Mouse (Mus musculus) ES-Bruce4 (cell line): Measurements from ENCODE around the gene Ulk2. TPM values are rescaled to one million over a fixed set of nuclear protein-coding genes. Genes with fewer than 3 reads are reported as not detected.
A peak's percentile ranks its signal among the peaks of the same experiment; 100 is the strongest.

Experiments
- H3K27ac ChIP-seq: 2 replicates; pipeline ENCODE4 v1.5.1; 2012; ENCODE audit warnings: low read length, inconsistent platforms; ENCODE audit not compliant: insufficient read depth
- H3K27me3 ChIP-seq: 2 replicates; pipeline ENCODE4 v1.6.1; 2012; ENCODE audit warnings: mild to moderate bottlenecking, low read length, inconsistent platforms; ENCODE audit not compliant: control insufficient read depth, poor library complexity, insufficient read depth, severe bottlenecking
- H3K36me3 ChIP-seq: 2 replicates; pipeline ENCODE4 v1.6.1; 2012; ENCODE audit warnings: inconsistent platforms, mild to moderate bottlenecking, low read length, moderate library complexity; ENCODE audit not compliant: control insufficient read depth, poor library complexity, insufficient read depth, severe bottlenecking
- H3K4me1 ChIP-seq: one replicate; pipeline ENCODE4 v1.8.1; 2011; ENCODE audit warnings: low read length; ENCODE audit not compliant: control insufficient read depth, insufficient read depth
- H3K4me3 ChIP-seq: 2 replicates; pipeline ENCODE4 v1.5.1; 2011; ENCODE audit warnings: low read depth, mild to moderate bottlenecking, low read length
- H3K9ac ChIP-seq: 2 replicates; pipeline ENCODE4 v1.6.1; 2012; ENCODE audit warnings: low read depth, mild to moderate bottlenecking, inconsistent platforms; ENCODE audit not compliant: poor library complexity, severe bottlenecking
- H3K9me3 ChIP-seq: replicated peaks from 2 replicates; pipeline ENCODE4 v1.6.1; 2012; ENCODE audit warnings: mild to moderate bottlenecking, low read length, inconsistent platforms; ENCODE audit not compliant: control insufficient read depth, poor library complexity, insufficient read depth, severe bottlenecking
- CTCF ChIP-seq: IDR thresholded peaks from one replicate; pipeline ENCODE4 v1.8.1; 2011; ENCODE audit warnings: low read depth, low read length
- EP300 ChIP-seq: IDR thresholded peaks from 2 replicates; pipeline ENCODE4 v1.6.1; 2011; ENCODE audit warnings: low read depth, low read length; ENCODE audit not compliant: insufficient read depth
- POLR2A ChIP-seq: IDR thresholded peaks from one replicate; pipeline ENCODE4 v1.8.1; 2011; ENCODE audit warnings: low read length; ENCODE audit not compliant: insufficient read depth
- polyA plus RNA-seq: library from polyadenylated mRNA; stranded (reverse); fragments of >200 nt; gene quantifications from 2 replicates; pipeline ENCODE4 v1.2.4, GENCODE M21; 2011; ENCODE audit warnings: low read depth; ENCODE audit not compliant: missing spikeins, insufficient read depth, insufficient read length

Ulk2 gene
- 8.2 and 10.8 TPM in 2 replicates for polyA plus RNA-seq

GRCm38 (mm10) chr11:61854988-61855411 lies at the start of gene Ulk2:
Gene Ulk2 (minus strand): TSS chr11:61855073.
- TF ChIP-seq POLR2A (peak; percentile 77), CTCF (no peak), EP300 (0 out of 2 replicates have a peak, but pooled peaks have one; percentile 58)
- Histone ChIP-seq H3K9me3 (no peaks in the 10 kb centered on the region), H3K9ac (peak within 1 kb of the TSS; percentile 73), H3K4me1 (no peaks in the 10 kb centered on the region), H3K27me3 (peaks cover 1% of the 10 kb centered on the region), H3K4me3 (peak within 1 kb of the TSS; percentile 77), H3K27ac (no peak within 1 kb of the TSS), H3K36me3 (no peaks in the 10 kb centered on the region)

DNA sequence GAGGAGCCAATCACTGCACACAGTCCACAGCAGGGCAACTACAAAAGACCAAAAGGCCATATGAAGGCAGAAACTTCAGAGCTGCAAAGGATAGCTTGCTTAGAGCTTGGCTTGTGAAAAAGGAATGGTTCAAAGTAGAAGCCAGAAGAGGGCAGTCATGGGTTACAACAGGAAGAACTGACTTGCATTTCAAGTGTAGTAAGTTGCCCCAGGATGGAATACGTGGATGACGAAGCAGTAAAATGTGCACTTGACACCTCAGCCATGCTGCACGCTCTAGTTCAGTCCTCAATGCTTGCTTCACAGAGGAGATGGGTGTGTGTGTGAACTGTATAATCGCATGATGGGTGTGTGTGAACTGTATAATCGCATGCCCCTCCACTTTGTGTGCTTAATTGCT lies 27.3 kb upstream of the Ulk2 start:
- H3K36me3 ChIP-seq = peaks cover 28% of the 10 kb centered on the region
- H3K27ac ChIP-seq = no peak overlapping the region
- no peak overlapping the region for H3K4me3 ChIP-seq
- H3K4me1 ChIP-seq = no peaks in the 10 kb centered on the region
- no peak overlapping the region for H3K9ac ChIP-seq
- no peaks in the 10 kb centered on the region for H3K27me3 ChIP-seq
- no peaks in the 10 kb centered on the region for H3K9me3 ChIP-seq
- TF ChIP-seq CTCF (no peak), EP300 (no peak), POLR2A (no peak)

- no peak overlapping the region for H3K4me3 ChIP-seq
- no peaks in the 10 kb centered on the region for H3K4me1 ChIP-seq
- TF ChIP-seq EP300 = no peak
- no peak for TF ChIP-seq CTCF
- no peak for TF ChIP-seq POLR2A
- no peak overlapping the region for H3K27ac ChIP-seq
- no peaks in the 10 kb centered on the region for H3K27me3 ChIP-seq
- no peaks in the 10 kb centered on the region for H3K9me3 ChIP-seq
- peaks cover 34% of the 10 kb centered on the region for H3K36me3 ChIP-seq
- no peak overlapping the region for H3K9ac ChIP-seq
Measured at GRCm38 (mm10) chr11:61879921-61880320, 25.0 kb upstream of the Ulk2 start.

DNA sequence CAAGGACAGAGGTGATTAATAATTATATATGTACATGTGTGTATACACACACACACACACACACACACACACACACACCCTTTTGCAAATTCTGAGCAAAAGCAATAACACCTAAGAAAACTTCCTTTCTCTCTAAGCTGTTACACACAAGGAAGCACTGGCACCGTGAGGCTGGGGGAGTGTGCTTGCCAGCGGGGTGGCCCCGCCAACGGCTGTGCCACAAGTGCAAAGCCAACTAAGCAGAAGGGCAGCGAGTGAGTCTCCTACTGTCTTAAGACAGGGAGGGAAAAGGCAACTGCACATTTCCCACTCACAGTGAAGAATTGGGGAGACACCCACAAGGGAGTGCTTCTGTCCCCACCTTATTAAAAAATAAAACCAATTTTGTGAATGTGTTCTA lies 17.0 kb upstream of the Ulk2 start:
- TF ChIP-seq POLR2A (no peak), CTCF (no peak), EP300 (no peak)
- Histone ChIP-seq H3K27ac (no peak overlapping the region), H3K4me3 (no peak overlapping the region), H3K4me1 (no peaks in the 10 kb centered on the region), H3K36me3 (peaks cover 36% of the 10 kb centered on the region), H3K9ac (no peak overlapping the region), H3K27me3 (no peaks in the 10 kb centered on the region), H3K9me3 (no peaks in the 10 kb centered on the region)

- no peaks in the 10 kb centered on the region for H3K27me3 ChIP-seq
- no peak overlapping the region for H3K27ac ChIP-seq
- H3K36me3 ChIP-seq = peaks cover 7% of the 10 kb centered on the region
- H3K9ac ChIP-seq = no peak overlapping the region
- no peaks in the 10 kb centered on the region for H3K9me3 ChIP-seq
- H3K4me3 ChIP-seq = no peak overlapping the region
- H3K4me1 ChIP-seq = no peaks in the 10 kb centered on the region
- no peak for TF ChIP-seq EP300
- no peak for TF ChIP-seq POLR2A
- TF ChIP-seq CTCF = no peak
Measured at GRCm38 (mm10) chr11:61866856-61867255, 12.0 kb upstream of the Ulk2 start.

GRCm38 (mm10) chr11:61861781-61862547 lies 7.1 kb upstream of the Ulk2 start:
- Histone ChIP-seq H3K9ac (no peak overlapping the region), H3K27me3 (no peaks in the 10 kb centered on the region; the same call in 1 of the 2 replicates), H3K9me3 (no peaks in the 10 kb centered on the region), H3K4me3 (no peak overlapping the region), H3K36me3 (no peaks in the 10 kb centered on the region), H3K27ac (no peak overlapping the region), H3K4me1 (no peaks in the 10 kb centered on the region)
- no peak for TF ChIP-seq CTCF
- no peak for TF ChIP-seq EP300
- TF ChIP-seq POLR2A = no peak
